Mouse (Mus musculus): ENCODE measurements around the gene Gm12248. TPM values are rescaled to one million over a fixed set of nuclear protein-coding genes. Genes with fewer than 3 reads are reported as not detected.

Gene Gm12248
- polyA plus RNA-seq, 1 experiment from 2014 or later: not detected

GRCm38 (mm10) chr11:58120655-58121054, 27.7 kb upstream of the Gm12248 start:
- Histone ChIP-seq H3K36me3 (replicated peaks) (peaks cover 99% of the 10 kb centered on the region), H3K4me1 (no peaks in the 10 kb centered on the region), H3K27ac (no peak overlapping the region), H3K4me3 (no peak overlapping the region), H3K9me3 (no peaks in the 10 kb centered on the region), H3K27me3 (ENCODE audit: poor library complexity, severe bottlenecking) (no peaks in the 10 kb centered on the region)
- 82% methylated on average over 3 of the region's 3 CpGs for WGBS
- DNase-seq (ENCODE audit: extremely low spot score, low spot score): no peak

GRCm38 (mm10) chr11:58117044-58117652, 24.2 kb upstream of the Gm12248 start:
- WGBS: 90% methylated on average over 10 of the region's 10 CpGs
- Histone ChIP-seq H3K4me3 (no peak overlapping the region), H3K36me3 (replicated peaks) (peaks cover 100% of the 10 kb centered on the region)

GRCm38 (mm10) chr11:58116560-58116959, 23.6 kb upstream of the Gm12248 start:
- Histone ChIP-seq H3K27me3 (ENCODE audit: poor library complexity, severe bottlenecking) (no peaks in the 10 kb centered on the region), H3K36me3 (replicated peaks) (peaks cover 100% of the 10 kb centered on the region), H3K4me3 (no peak overlapping the region), H3K4me1 (no peaks in the 10 kb centered on the region), H3K9me3 (no peaks in the 10 kb centered on the region), H3K27ac (no peak overlapping the region)
- DNase-seq (ENCODE audit: extremely low spot score, low spot score): no peak
- 85% methylated on average over 1 of the region's 1 CpGs for WGBS

More at GRCm38 (mm10) chr11:58117044-58117652, 24.2 kb upstream of the Gm12248 start:
- Histone ChIP-seq H3K4me1 (no peaks in the 10 kb centered on the region), H3K9me3 (no peaks in the 10 kb centered on the region), H3K27me3 (ENCODE audit: poor library complexity, severe bottlenecking) (no peaks in the 10 kb centered on the region), H3K27ac (no peak overlapping the region)
- no peak for DNase-seq (ENCODE audit: extremely low spot score, low spot score)

- 92% methylated on average over 4 of the region's 4 CpGs for WGBS
- H3K9me3 ChIP-seq: no peaks in the 10 kb centered on the region
- peaks cover 45% of the 10 kb centered on the region for H3K36me3 ChIP-seq (replicated peaks)
- H3K4me3 ChIP-seq: no peak overlapping the region
- DNase-seq (ENCODE audit: extremely low spot score, low spot score): no peak
- no peaks in the 10 kb centered on the region for H3K27me3 ChIP-seq (ENCODE audit: poor library complexity, severe bottlenecking)
- H3K4me1 ChIP-seq: peaks cover 21% of the 10 kb centered on the region
- no peak overlapping the region for H3K27ac ChIP-seq
These were observed 14.9 kb upstream of the Gm12248 start for GRCm38 (mm10) chr11:58107664-58108337.

GRCm38 (mm10) chr11:58107009-58107408, 14.1 kb upstream of the Gm12248 start:
- Histone ChIP-seq H3K4me1 (peaks cover 26% of the 10 kb centered on the region), H3K4me3 (no peak overlapping the region), H3K9me3 (no peaks in the 10 kb centered on the region), H3K36me3 (replicated peaks) (peaks cover 37% of the 10 kb centered on the region), H3K27me3 (ENCODE audit: poor library complexity, severe bottlenecking) (no peaks in the 10 kb centered on the region), H3K27ac (no peak overlapping the region)
- WGBS: 73% methylated on average over 3 of the region's 3 CpGs
- DNase-seq (ENCODE audit: extremely low spot score, low spot score): no peak

GRCm38 (mm10) chr11:58104351-58104791, 11.4 kb upstream of the Gm12248 start:
- H3K27me3 ChIP-seq (ENCODE audit: poor library complexity, severe bottlenecking): peaks cover under 1% of the 10 kb centered on the region; the same call in 1 of the 2 replicates
- WGBS: under 1% methylated on average over 24 of the region's 24 CpGs

GRCm38 (mm10) chr11:58103697-58104306, 10.9 kb upstream of the Gm12248 start, which contains the start of gene Cnot8:
Gene Cnot8, plus strand, starts transcription at chr11:58104153.
- H3K27ac ChIP-seq: peak within 1 kb of the TSS; percentile 96
- peaks cover 6% of the 10 kb centered on the region for H3K27me3 ChIP-seq (ENCODE audit: poor library complexity, severe bottlenecking)
- H3K4me1 ChIP-seq: peaks cover 26% of the 10 kb centered on the region
- peak within 1 kb of the TSS; percentile 96 for H3K4me3 ChIP-seq
- DNase-seq (ENCODE audit: extremely low spot score, low spot score): peak; percentile 99
- peaks cover 6% of the 10 kb centered on the region; the same call in 1 of the 2 replicates for H3K36me3 ChIP-seq (replicated peaks)
- no peaks in the 10 kb centered on the region for H3K9me3 ChIP-seq
- WGBS: under 1% methylated on average over 55 of the region's 55 CpGs

More at GRCm38 (mm10) chr11:58104351-58104791, 11.4 kb upstream of the Gm12248 start:
- no peaks in the 10 kb centered on the region for H3K9me3 ChIP-seq
- DNase-seq (ENCODE audit: extremely low spot score, low spot score): peak; percentile 59
- H3K4me1 ChIP-seq: peaks cover 26% of the 10 kb centered on the region
- H3K36me3 ChIP-seq (replicated peaks): peaks cover 10% of the 10 kb centered on the region
- peak overlapping the region; percentile 96 for H3K4me3 ChIP-seq
- peak overlapping the region; percentile 96 for H3K27ac ChIP-seq

GRCm38 (mm10) chr11:58103344-58103653, 10.4 kb upstream of the Gm12248 start:
- H3K4me1 ChIP-seq: peaks cover 26% of the 10 kb centered on the region
- no peak for DNase-seq (ENCODE audit: extremely low spot score, low spot score)
- H3K9me3 ChIP-seq: no peaks in the 10 kb centered on the region
- peaks cover 11% of the 10 kb centered on the region for H3K27me3 ChIP-seq (ENCODE audit: poor library complexity, severe bottlenecking)
- WGBS: 55% methylated on average over 13 of the region's 13 CpGs
- H3K36me3 ChIP-seq (replicated peaks): peaks cover 6% of the 10 kb centered on the region; the same call in 1 of the 2 replicates
- peak overlapping the region; percentile 96 for H3K4me3 ChIP-seq
- H3K27ac ChIP-seq: peak overlapping the region; percentile 96

GRCm38 (mm10) chr11:58102581-58103343, 9.8 kb upstream of the Gm12248 start:
- Histone ChIP-seq H3K4me1 (peaks cover 29% of the 10 kb centered on the region), H3K4me3 (peak overlapping the region; percentile 96), H3K27me3 (ENCODE audit: poor library complexity, severe bottlenecking) (peaks cover 16% of the 10 kb centered on the region), H3K36me3 (replicated peaks) (peaks cover 2% of the 10 kb centered on the region; the same call in 1 of the 2 replicates), H3K27ac (peak overlapping the region; percentile 96), H3K9me3 (no peaks in the 10 kb centered on the region)
- DNase-seq (ENCODE audit: extremely low spot score, low spot score): no peak
- whole genome bisulfite sequencing: 84% methylated on average over 9 of the region's 9 CpGs

- peaks cover 22% of the 10 kb centered on the region for H3K27me3 ChIP-seq (ENCODE audit: poor library complexity, severe bottlenecking)
- H3K27ac ChIP-seq: no peak overlapping the region
- no peak for DNase-seq (ENCODE audit: extremely low spot score, low spot score)
- no peaks in the 10 kb centered on the region for H3K9me3 ChIP-seq
- no peak overlapping the region for H3K4me3 ChIP-seq
- WGBS: 87% methylated on average over 3 of the region's 3 CpGs
- no peaks in the 10 kb centered on the region for H3K36me3 ChIP-seq (replicated peaks)
- H3K4me1 ChIP-seq: peaks cover 35% of the 10 kb centered on the region
These were observed 9.2 kb upstream of the Gm12248 start for GRCm38 (mm10) chr11:58102146-58102545.

- DNase-seq (ENCODE audit: extremely low spot score, low spot score): no peak
- Histone ChIP-seq H3K4me1 (peaks cover 37% of the 10 kb centered on the region), H3K27me3 (ENCODE audit: poor library complexity, severe bottlenecking) (peaks cover 31% of the 10 kb centered on the region), H3K27ac (no peak overlapping the region), H3K4me3 (no peak overlapping the region), H3K36me3 (replicated peaks) (no peaks in the 10 kb centered on the region), H3K9me3 (no peaks in the 10 kb centered on the region)
- 85% methylated on average over 4 of the region's 4 CpGs for WGBS
These were observed 8.3 kb upstream of the Gm12248 start for GRCm38 (mm10) chr11:58101194-58101720.

GRCm38 (mm10) chr11:58100006-58100405, 7.1 kb upstream of the Gm12248 start:
- Histone ChIP-seq H3K4me1 (peaks cover 32% of the 10 kb centered on the region), H3K36me3 (replicated peaks) (no peaks in the 10 kb centered on the region), H3K27ac (no peak overlapping the region), H3K27me3 (ENCODE audit: poor library complexity, severe bottlenecking) (peaks cover 39% of the 10 kb centered on the region), H3K4me3 (no peak overlapping the region), H3K9me3 (no peaks in the 10 kb centered on the region)
- no peak for DNase-seq (ENCODE audit: extremely low spot score, low spot score)
- WGBS: 93% methylated on average over 2 of the region's 2 CpGs

All from forebrain, embryonic 10.5 days (tissue).